Mouse (Mus musculus): ENCODE results near the gene Npas4.

- no peak for TF ChIP-seq CTCF (IDR thresholded peaks at IDR 0.05; ENCODE audit: borderline replicate concordance, extremely low read depth, insufficient read depth, insufficient read length)
- TF ChIP-seq POLR2A (IDR thresholded peaks at IDR 0.05; ENCODE audit: borderline replicate concordance, extremely low read depth, insufficient read depth, insufficient read length, poor library complexity, severe bottlenecking) = no peak
Observed at GRCm38 (mm10) chr19:5021416-5021815, 31.3 kb upstream of the Npas4 start.
